Mouse (Mus musculus) frontal cortex, postnatal 36 days (tissue): ENCODE data around the gene Zfp568.

ENCODE experiments used
- DNase-seq, 2 experiments: peaks; one replicate each; pipeline ENCODE4 v3.0.0; 2022; ENCODE audit warnings: low spot score in 2 of 2

Zfp568 gene

GRCm38 (mm10) chr7:30050882-30051548, 67.3 kb downstream of the Zfp568 start, which contains the start of gene Zfp14:
Gene Zfp14 (minus strand): TSS chr7:30051380.
- peak; percentile 93 to 94 for DNase-seq

GRCm38 (mm10) chr7:30053591-30053990, 69.8 kb downstream of the Zfp568 start:
- no peak for DNase-seq

GRCm38 (mm10) chr7:30060341-30060740, 76.6 kb downstream of the Zfp568 start:
- no peak for DNase-seq

GRCm38 (mm10) chr7:30062478-30062877, 78.7 kb downstream of the Zfp568 start:
- no peak for DNase-seq

- DNase-seq, result no peak
These were observed 80.9 kb downstream of the Zfp568 start for GRCm38 (mm10) chr7:30064622-30065021.

GRCm38 (mm10) chr7:30072146-30073028, 88.6 kb downstream of the Zfp568 start, which contains the start of gene Zfp82:
Gene Zfp82 (minus strand): TSS chr7:30072900.
- DNase-seq, result peak; percentile 84 to 85
